Mouse (Mus musculus) mouse embryonic stem cell (cell line): ENCODE measurements at regions not wholly inside any gene's neighbourhood (a gene's known extent, or its start where the extent isn't known, plus 50 kb on each side); places are given as distances from the start of the nearest gene placed in this dataset.

Experiments used
- in situ Hi-C, 2 experiments: fragments of 300-500 bp; cut with MboI; formaldehyde crosslinking; loops; 1 replicate in 1 of 2; 3 replicates in 1 of 2; pipeline ENCODE4 v1.14.3; 2019 to 2020; ENCODE audit warnings: low sequenced_read_pairs in 2 of 2, low pct_unique_long_range_greater_than_20kb in 1 of 2, mixed read lengths in 1 of 2; ENCODE audit not compliant: unreplicated experiment in 1 of 2

GRCm38 (mm10) chr11:45160871-45161270, 543.8 kb downstream of the Ebf1 start:
- in situ Hi-C loops, result no loop called here

GRCm38 (mm10) chr11:45173546-45173945, 556.4 kb downstream of the Ebf1 start:
- in situ Hi-C loops, result no loop called here

- in situ Hi-C loops, result no loop called here
These were observed 557.0 kb downstream of the Ebf1 start for GRCm38 (mm10) chr11:45174071-45174470.

GRCm38 (mm10) chr11:45174811-45175798, 558.0 kb downstream of the Ebf1 start:
- in situ Hi-C loops, result no loop called here

GRCm38 (mm10) chr11:45176971-45177370, 559.9 kb downstream of the Ebf1 start:
- in situ Hi-C loops, result no loop called here

- in situ Hi-C loops, result no loop called here
These were observed 560.9 kb downstream of the Ebf1 start for GRCm38 (mm10) chr11:45178036-45178435.

GRCm38 (mm10) chr11:45179019-45179418, 561.9 kb downstream of the Ebf1 start:
- in situ Hi-C loops, result no loop called here

GRCm38 (mm10) chr11:45190601-45191370, 573.7 kb downstream of the Ebf1 start:
- in situ Hi-C loops, result no loop called here

- in situ Hi-C loops, result no loop called here
These were observed 574.5 kb downstream of the Ebf1 start for GRCm38 (mm10) chr11:45191392-45192189.

GRCm38 (mm10) chr11:45193319-45193718, 576.2 kb downstream of the Ebf1 start:
- in situ Hi-C loops, result no loop called here

- in situ Hi-C loops, result no loop called here
These were observed 582.4 kb downstream of the Ebf1 start for GRCm38 (mm10) chr11:45199520-45199919.

- in situ Hi-C loops, result no loop called here
These were observed 583.7 kb downstream of the Ebf1 start for GRCm38 (mm10) chr11:45200714-45201405.

- in situ Hi-C loops, result no loop called here
These were observed 586.3 kb downstream of the Ebf1 start for GRCm38 (mm10) chr11:45203446-45203845.

- in situ Hi-C loops, result no loop called here
These were observed 589.8 kb downstream of the Ebf1 start for GRCm38 (mm10) chr11:45206611-45207525.

- in situ Hi-C loops, result no loop called here
These were observed 597.0 kb downstream of the Ebf1 start for GRCm38 (mm10) chr11:45214096-45214495.

- in situ Hi-C loops, result no loop called here
These were observed 599.9 kb downstream of the Ebf1 start for GRCm38 (mm10) chr11:45216942-45217474.

- in situ Hi-C loops, result no loop called here
These were observed 602.1 kb downstream of the Ebf1 start for GRCm38 (mm10) chr11:45219239-45219638.
